ENCODE assay signal across 9 mouse cellular contexts in the genomic region with DNA sequence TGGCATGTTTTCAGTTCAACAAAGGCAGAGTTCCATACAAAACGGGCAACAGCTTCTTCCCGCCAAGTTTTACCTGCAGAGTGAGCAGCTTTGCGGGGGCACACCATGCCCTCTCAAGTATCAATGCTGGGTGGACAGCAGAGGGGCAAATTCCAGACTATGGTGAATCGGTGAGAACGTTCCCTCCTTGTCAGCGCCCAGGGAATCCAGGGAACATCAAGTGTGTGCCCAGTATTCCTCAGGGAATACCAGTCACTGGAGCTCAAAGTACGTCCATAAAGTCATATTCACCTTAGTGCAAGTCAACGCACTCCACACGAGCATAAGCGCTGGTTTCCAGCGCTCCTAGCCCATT. TPM values are rescaled to one million over a fixed set of nuclear protein-coding genes. Genes with fewer than 3 reads are reported as not detected.
DNase-seq lines count a peak whose midpoint lies in the region; ATAC-seq and TF ChIP-seq lines count a peak whose summit lies in the region.
"Had no signal": no experiment of that assay in that cellular context is flagged by ENCODE, and none has a peak within 500 bp of the region (broad histone marks: within the 10 kb centered on the region; RNA-seq: fewer than 3 reads in every experiment).

No protein-coding gene starts in this region.

- H3K4me2 ChIP-seq in forebrain, postnatal 0 days (ENCODE audit: low read depth) = peak overlapping the region; percentile 86
- peak overlapping the region; percentile 63; the same call in 1 of the 2 replicates for H3K4me2 ChIP-seq in liver, embryonic 16.5 days (ENCODE audit: low read depth, low read length)

- H3K27me3 ChIP-seq in E14TG2a.4 (ENCODE audit: insufficient read depth, low read length) = peaks cover 32% of the 10 kb centered on the region
- no peaks in the 10 kb centered on the region for H3K27me3 ChIP-seq in forebrain, postnatal 0 days (ENCODE audit: insufficient read depth, low read length)
- peaks cover 32% of the 10 kb centered on the region for H3K27me3 ChIP-seq in liver, embryonic 16.5 days (ENCODE audit: control insufficient read depth, insufficient read depth, low read depth, low read length)

- H3K4me1 ChIP-seq in E14TG2a.4 (replicated peaks; ENCODE audit: low read depth, low read length) = peaks cover 24% of the 10 kb centered on the region
- peaks cover 17% of the 10 kb centered on the region for H3K4me1 ChIP-seq in forebrain, postnatal 0 days (ENCODE audit: insufficient read depth)
- no peaks in the 10 kb centered on the region for H3K4me1 ChIP-seq in liver, embryonic 16.5 days (ENCODE audit: control insufficient read depth, low read depth, low read length)

- peak overlapping the region; percentile 85; the same call in 1 of the 2 replicates for H3K9ac ChIP-seq in forebrain, postnatal 0 days
- H3K9ac ChIP-seq in liver, embryonic 16.5 days (ENCODE audit: low read depth, low read length) = no peak overlapping the region

- no peak for TF ChIP-seq CTCF in E14TG2a.4 (conservative IDR thresholded peaks at IDR 0.05; ENCODE audit: low read length)
- TF ChIP-seq CTCF in forebrain, postnatal 0 days (IDR thresholded peaks at IDR 0.05; ENCODE audit: low read depth) = no peak

- no peak for ATAC-seq in forebrain, postnatal 0 days
- no peak for ATAC-seq in liver, embryonic 16.5 days (ENCODE audit: low read depth)

- no peaks in the 10 kb centered on the region for H3K9me3 ChIP-seq in E14TG2a.4 (ENCODE audit: low read length)
- H3K9me3 ChIP-seq in forebrain, postnatal 0 days (ENCODE audit: low read length) = no peaks in the 10 kb centered on the region
- H3K9me3 ChIP-seq in liver, embryonic 16.5 days (replicated peaks; ENCODE audit: control insufficient read depth, low read length) = no peaks in the 10 kb centered on the region

- DNase-seq in heart, adult 11 months = peak; percentile 82
- DNase-seq in heart, adult 18-20 months = no peak
- DNase-seq in forebrain, postnatal 0 days = no peak
- DNase-seq in thymus, postnatal 25 days = no peak
- DNase-seq in layer of hippocampus, postnatal 36 days = no peak
- no peak for DNase-seq in T-cell, adult 2 months (ENCODE audit: low spot score)
- DNase-seq: adrenal gland, adult 8-10 months had no signal

- 48% methylated on average over 11 of the region's 11 CpGs for WGBS in forebrain, postnatal 0 days
- WGBS in liver, embryonic 16.5 days (ENCODE audit: insufficient replicate concordance) = 60% methylated on average over 11 of the region's 11 CpGs

- H3K27ac ChIP-seq in forebrain, postnatal 0 days (ENCODE audit: low read depth, low read length) = no peak overlapping the region
- no peak overlapping the region for H3K27ac ChIP-seq in liver, embryonic 16.5 days (ENCODE audit: low read length)

- H3K4me3 ChIP-seq in E14TG2a.4 (replicated peaks; ENCODE audit: low read length) = peak overlapping the region; percentile 86
- peak overlapping the region; percentile 67 for H3K4me3 ChIP-seq in forebrain, postnatal 0 days (ENCODE audit: low read depth, low read length)
- no peak overlapping the region for H3K4me3 ChIP-seq in liver, embryonic 16.5 days (ENCODE audit: low read depth, low read length)

- peaks cover 9% of the 10 kb centered on the region for H3K36me3 ChIP-seq in E14TG2a.4 (ENCODE audit: insufficient read depth, low read length)
- H3K36me3 ChIP-seq in forebrain, postnatal 0 days (ENCODE audit: insufficient read depth) = no peaks in the 10 kb centered on the region
- H3K36me3 ChIP-seq in liver, embryonic 16.5 days (ENCODE audit: control insufficient read depth, insufficient read depth) = no peaks in the 10 kb centered on the region

RNA-seq across cellular contexts. Expression of a gene that starts 1.2 kb away (rescaled TPM):
- 1 to 10 TPM; 6.6 to 9.7 TPM for total RNA-seq in heart, adult 18-20 months (2021)
- total RNA-seq in forebrain, postnatal 0 days (2014; rRNA removed) = 44.4 and 47.9 TPM in 2 replicates
- polyA plus RNA-seq in forebrain, postnatal 0 days (2015; fragmentation: Nextera tagmentation; extraction: Ambion mirVana) = 25.1 and 30.2 TPM in 2 replicates
- 4.3 and 5.4 TPM in 2 replicates for polyA plus RNA-seq in liver, embryonic 16.5 days (2015; fragmentation: Nextera tagmentation; extraction: Ambion mirVana)
- 10 to 100 TPM; 46.4 to 47.3 TPM for total RNA-seq in layer of hippocampus, postnatal 36 days (2021)

RNA-seq across cellular contexts. Expression of a gene that starts 47.8 kb away (rescaled TPM):
- total RNA-seq in heart, adult 18-20 months (2021) = 1 to 10 TPM; 2.5 to 5.0 TPM
- not detected in 2 replicates for total RNA-seq in forebrain, postnatal 0 days (2014; rRNA removed)
- polyA plus RNA-seq in forebrain, postnatal 0 days (2015; fragmentation: Nextera tagmentation; extraction: Ambion mirVana) = 0.08 and 0.16 TPM in 2 replicates
- 1.1 and 1.6 TPM in 2 replicates for polyA plus RNA-seq in liver, embryonic 16.5 days (2015; fragmentation: Nextera tagmentation; extraction: Ambion mirVana)
- under 1 TPM; 0.47 to 0.71 TPM for total RNA-seq in layer of hippocampus, postnatal 36 days (2021)
